Mouse (Mus musculus) brain, embryonic 18.5 days (tissue): ENCODE results near the gene Rsph1.
"Not testable (repeated sequence)": the region's sequence is repeated elsewhere in the genome, so short reads cannot be mapped to it uniquely, and the experiment has no call there.

ENCODE experiments used
- DNase-seq: peaks from one replicate; pipeline ENCODE4 v3.0.0-alpha.2; 2012; ENCODE audit warnings: low read depth, low spot score

The Rsph1 gene

GRCm38 (mm10) chr17:31277931-31278330, 748 bp upstream of the Rsph1 start:
- no peak for DNase-seq

- no peak for DNase-seq
Observed at GRCm38 (mm10) chr17:31276207-31276921, 819 bp downstream of the Rsph1 start.

GRCm38 (mm10) chr17:31275181-31275580, 2.0 kb downstream of the Rsph1 start:
- no peak for DNase-seq

- DNase-seq = no peak
Observed at GRCm38 (mm10) chr17:31273631-31274030, 3.6 kb downstream of the Rsph1 start.

GRCm38 (mm10) chr17:31272416-31273165, 4.6 kb downstream of the Rsph1 start:
- DNase-seq = no peak

GRCm38 (mm10) chr17:31271136-31271851, 5.9 kb downstream of the Rsph1 start:
- DNase-seq = no peak

- DNase-seq = not testable (repeated sequence)
Observed at GRCm38 (mm10) chr17:31270736-31271135, 6.4 kb downstream of the Rsph1 start.

- no peak for DNase-seq
Observed at GRCm38 (mm10) chr17:31270246-31270645, 6.9 kb downstream of the Rsph1 start.

- DNase-seq = no peak
Observed at GRCm38 (mm10) chr17:31269761-31270160, 7.4 kb downstream of the Rsph1 start.

- DNase-seq = no peak
Observed at GRCm38 (mm10) chr17:31268016-31268415, 9.2 kb downstream of the Rsph1 start.

- no peak for DNase-seq
Observed at GRCm38 (mm10) chr17:31267603-31268002, 9.6 kb downstream of the Rsph1 start.

- DNase-seq = no peak
Observed at GRCm38 (mm10) chr17:31267138-31267537, 10.0 kb downstream of the Rsph1 start.

- no peak for DNase-seq
Observed at GRCm38 (mm10) chr17:31266321-31266950, 10.7 kb downstream of the Rsph1 start.

GRCm38 (mm10) chr17:31265831-31266230, 11.4 kb downstream of the Rsph1 start:
- DNase-seq = no peak

- no peak for DNase-seq
Observed at GRCm38 (mm10) chr17:31265171-31265572, 12.0 kb downstream of the Rsph1 start.

- no peak for DNase-seq
Observed at GRCm38 (mm10) chr17:31264372-31264771, 12.8 kb downstream of the Rsph1 start.

- no peak for DNase-seq
Observed at GRCm38 (mm10) chr17:31263770-31264169, 13.4 kb downstream of the Rsph1 start.

GRCm38 (mm10) chr17:31262715-31263114, 14.5 kb downstream of the Rsph1 start:
- no peak for DNase-seq

- no peak for DNase-seq
Observed at GRCm38 (mm10) chr17:31261352-31261751, 15.8 kb downstream of the Rsph1 start.

- DNase-seq = no peak
Observed at GRCm38 (mm10) chr17:31260430-31260829, 16.8 kb downstream of the Rsph1 start.

GRCm38 (mm10) chr17:31259825-31260224, 17.4 kb downstream of the Rsph1 start:
- no peak for DNase-seq

- no peak for DNase-seq
Observed at GRCm38 (mm10) chr17:31259145-31259544, 18.0 kb downstream of the Rsph1 start.
